Mouse (Mus musculus) myocyte (in vitro differentiated cells): ENCODE measurements around the gene B230217C12Rik.

Experiments
- CEBPB ChIP-seq: IDR thresholded peaks from 2 replicates; pipeline ENCODE4 v1.6.1; 2011; ENCODE audit warnings: mild to moderate bottlenecking, moderate library complexity; ENCODE audit not compliant: poor library complexity, insufficient read depth, severe bottlenecking
- POLR2A ChIP-seq: IDR thresholded peaks from one replicate; pipeline ENCODE4 v1.6.1; 2011; ENCODE audit warnings: low read depth, mild to moderate bottlenecking, control low read depth, moderate library complexity; ENCODE audit not compliant: insufficient read length
- POLR2AphosphoS2 ChIP-seq: IDR thresholded peaks from one replicate; pipeline ENCODE4 v1.6.1; 2011; ENCODE audit warnings: low read depth, control low read depth; ENCODE audit not compliant: insufficient read length
- TCF12 ChIP-seq: IDR thresholded peaks from one replicate; pipeline ENCODE4 v1.6.1; 2011; ENCODE audit warnings: mild to moderate bottlenecking, control low read depth; ENCODE audit not compliant: poor library complexity, insufficient read depth, severe bottlenecking
- TCF3 ChIP-seq: IDR thresholded peaks from one replicate; pipeline ENCODE4 v1.6.1; 2011; ENCODE audit warnings: low read depth, control low read depth; ENCODE audit not compliant: insufficient read length
- USF1 ChIP-seq: IDR thresholded peaks from one replicate; pipeline ENCODE4 v1.6.1; 2011; ENCODE audit warnings: low read depth, mild to moderate bottlenecking, control low read depth, moderate library complexity

DNA sequence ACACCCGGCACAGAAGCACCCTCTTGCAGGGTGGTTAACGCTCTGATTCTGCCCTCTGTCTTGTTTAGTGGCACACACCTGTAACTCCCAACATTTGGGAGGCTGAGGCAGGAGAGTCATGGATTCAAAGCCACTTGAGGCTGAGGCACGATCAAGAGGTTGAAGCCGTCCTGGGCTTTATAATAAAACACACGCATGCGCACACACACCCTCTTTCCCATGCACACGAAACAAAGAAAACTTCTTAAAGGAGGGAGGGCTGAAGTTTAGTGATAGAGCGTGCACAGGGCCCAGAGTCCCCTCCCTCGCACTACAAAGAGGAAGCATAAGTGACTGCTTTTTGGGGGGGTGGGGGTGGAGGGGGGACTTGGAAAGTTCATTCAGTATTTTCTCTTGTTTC lies 14.6 kb upstream of the B230217C12Rik start:
- TF ChIP-seq TCF12, result no peak
- no peak for TF ChIP-seq POLR2AphosphoS2
- no peak for TF ChIP-seq POLR2A
- TF ChIP-seq TCF3, result no peak
- no peak for TF ChIP-seq USF1
- TF ChIP-seq CEBPB, result no peak
